Mouse (Mus musculus) embryonic facial prominence, embryonic 12.5 days (tissue): ENCODE measurements around the gene Atr. TPM values are rescaled to one million over a fixed set of nuclear protein-coding genes. Genes with fewer than 3 reads are reported as not detected.

Source experiments
- ATAC-seq: fragments of 200-750 bp; cut with Nextera tagmentation; 2 replicates; pipeline ENCODE4 v1.8.0; 2017; ENCODE audit not compliant: insufficient number of reproducible peaks, insufficient read depth, low FRiP score, low TSS enrichment
- H3K27ac ChIP-seq: fragments of 300-500 bp; sonication (generic); 2 replicates; pipeline ENCODE4 v1.5.1; 2016; ENCODE audit warnings: mild to moderate bottlenecking
- H3K27me3 ChIP-seq: fragments of 300-500 bp; sonication (generic); 2 replicates; pipeline ENCODE4 v1.6.1; 2016; ENCODE audit warnings: mild to moderate bottlenecking, moderate library complexity
- H3K36me3 ChIP-seq: fragments of 300-500 bp; sonication (generic); 2 replicates; pipeline ENCODE4 v1.6.1; 2016; ENCODE audit warnings: mild to moderate bottlenecking
- H3K4me1 ChIP-seq: fragments of 300-500 bp; sonication (generic); 2 replicates; pipeline ENCODE4 v1.6.1; 2016
- H3K4me2 ChIP-seq: fragments of 300-500 bp; sonication (generic); replicated peaks from 2 replicates; pipeline ENCODE4 v1.6.1; 2016; ENCODE audit warnings: mild to moderate bottlenecking, moderate library complexity
- H3K4me3 ChIP-seq: fragments of 300-500 bp; sonication (generic); 2 replicates; pipeline ENCODE4 v1.5.1; 2016; ENCODE audit warnings: mild to moderate bottlenecking
- H3K9ac ChIP-seq: fragments of 300-500 bp; sonication (generic); 2 replicates; pipeline ENCODE4 v1.6.1; 2016; ENCODE audit warnings: mild to moderate bottlenecking, moderate library complexity
- H3K9me3 ChIP-seq: fragments of 300-500 bp; sonication (generic); 2 replicates; pipeline ENCODE4 v1.6.1; 2016; ENCODE audit warnings: mild to moderate bottlenecking, moderate library complexity
- WGBS: fragments of 180-500 bp; shearing (Covaris S2); methylation state at CpG from one replicate; pipeline ENCODE4 v1.1.7; 2016; 5-methylcytosine and 5-hydroxymethylcytosine counted together
- polyA plus RNA-seq: library from polyadenylated mRNA; unstranded; fragments of >200 nt; fragmentation: Nextera tagmentation; extraction: Ambion mirVana; gene quantifications from 2 replicates; pipeline ENCODE4 v1.2.1, GENCODE M21; 2016

Gene Atr
- polyA plus RNA-seq, 1 experiment from 2014 or later, result 24.1 TPM

GRCm38 (mm10) chr9:95979896-95980295, 122.5 kb downstream of the Atr start:
- no peak overlapping the region for H3K4me2 ChIP-seq
- no peak overlapping the region for H3K27ac ChIP-seq
- H3K9ac ChIP-seq, result no peak overlapping the region
- 94% methylated on average over 6 of the region's 6 CpGs for WGBS
- no peaks in the 10 kb centered on the region for H3K27me3 ChIP-seq
- no peak for ATAC-seq
- no peaks in the 10 kb centered on the region for H3K9me3 ChIP-seq
- peaks cover 59% of the 10 kb centered on the region for H3K36me3 ChIP-seq
- no peaks in the 10 kb centered on the region for H3K4me1 ChIP-seq
- H3K4me3 ChIP-seq, result no peak overlapping the region

GRCm38 (mm10) chr9:95992255-95992654, 134.9 kb downstream of the Atr start:
- H3K4me1 ChIP-seq, result no peaks in the 10 kb centered on the region
- no peak overlapping the region for H3K4me3 ChIP-seq
- H3K9ac ChIP-seq, result no peak overlapping the region
- no peaks in the 10 kb centered on the region for H3K27me3 ChIP-seq
- peaks cover 45% of the 10 kb centered on the region for H3K36me3 ChIP-seq
- H3K9me3 ChIP-seq, result no peaks in the 10 kb centered on the region
- ATAC-seq, result no peak
- H3K4me2 ChIP-seq, result no peak overlapping the region
- 94% methylated on average over 2 of the region's 2 CpGs for WGBS
- no peak overlapping the region for H3K27ac ChIP-seq

Other genes with a start within 250 kb of the Atr start
- 6.7 and 8.8 TPM in 2 replicates for gene Pcolce2, start 220.0 kb upstream of the Atr start, polyA plus RNA-seq
- gene Trpc1, start 107.2 kb upstream of the Atr start, polyA plus RNA-seq, result 3.2 and 3.6 TPM in 2 replicates
- gene Pls1, start 12.3 kb upstream of the Atr start, polyA plus RNA-seq, result 5.5 and 5.8 TPM in 2 replicates
- 26.5 and 29.0 TPM in 2 replicates for gene Xrn1, start 97.2 kb downstream of the Atr start, polyA plus RNA-seq